Mouse (Mus musculus): ENCODE measurements at regions not wholly inside any gene's neighbourhood (a gene's known extent, or its start where the extent isn't known, plus 50 kb on each side); places are given as distances from the start of the nearest gene placed in this dataset.
A peak's percentile ranks its signal among the peaks of the same experiment; 100 is the strongest.

DNA sequence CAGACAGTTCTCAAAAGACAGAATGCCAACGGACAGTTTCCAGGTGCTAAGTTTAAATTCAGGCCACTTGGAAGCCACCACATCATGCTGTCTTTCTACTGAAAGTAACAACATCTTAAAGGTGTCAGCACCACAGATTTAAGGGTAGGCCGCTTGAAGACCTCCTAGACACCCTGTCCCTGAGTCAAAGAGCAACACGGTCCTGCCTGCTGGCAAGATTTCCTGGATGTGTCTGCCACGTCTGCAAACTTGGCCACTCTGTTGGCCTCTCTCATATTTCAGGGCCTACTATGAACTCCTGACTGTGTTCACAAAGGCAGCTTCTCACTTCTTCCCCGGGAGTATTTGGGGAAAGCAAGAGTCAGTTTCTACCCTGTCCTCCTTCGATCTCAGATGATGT, 194.7 kb upstream of the Esrrg start:
- no peaks in the 10 kb centered on the region for H3K27me3 ChIP-seq (ENCODE audit: insufficient read depth, low read length)
- no peak overlapping the region for H3K4me2 ChIP-seq (ENCODE audit: low read depth, low read length)
- WGBS = 87% methylated on average over 6 of the region's 6 CpGs
- no peak overlapping the region for H3K4me3 ChIP-seq (ENCODE audit: low read length)
- no peak overlapping the region for H3K27ac ChIP-seq
- H3K9me3 ChIP-seq (ENCODE audit: low read length) = no peaks in the 10 kb centered on the region
- TF ChIP-seq CTCF (IDR thresholded peaks at IDR 0.05; ENCODE audit: low read depth) = no peak
- no peaks in the 10 kb centered on the region for H3K36me3 ChIP-seq (ENCODE audit: insufficient read depth, low read length)
- ATAC-seq (no peak), DNase-seq (ENCODE audit: low spot score) (no peak)
- no peak overlapping the region for H3K9ac ChIP-seq (replicated peaks; ENCODE audit: low read length)
- H3K4me1 ChIP-seq (ENCODE audit: insufficient read depth, low read length) = no peaks in the 10 kb centered on the region

DNA sequence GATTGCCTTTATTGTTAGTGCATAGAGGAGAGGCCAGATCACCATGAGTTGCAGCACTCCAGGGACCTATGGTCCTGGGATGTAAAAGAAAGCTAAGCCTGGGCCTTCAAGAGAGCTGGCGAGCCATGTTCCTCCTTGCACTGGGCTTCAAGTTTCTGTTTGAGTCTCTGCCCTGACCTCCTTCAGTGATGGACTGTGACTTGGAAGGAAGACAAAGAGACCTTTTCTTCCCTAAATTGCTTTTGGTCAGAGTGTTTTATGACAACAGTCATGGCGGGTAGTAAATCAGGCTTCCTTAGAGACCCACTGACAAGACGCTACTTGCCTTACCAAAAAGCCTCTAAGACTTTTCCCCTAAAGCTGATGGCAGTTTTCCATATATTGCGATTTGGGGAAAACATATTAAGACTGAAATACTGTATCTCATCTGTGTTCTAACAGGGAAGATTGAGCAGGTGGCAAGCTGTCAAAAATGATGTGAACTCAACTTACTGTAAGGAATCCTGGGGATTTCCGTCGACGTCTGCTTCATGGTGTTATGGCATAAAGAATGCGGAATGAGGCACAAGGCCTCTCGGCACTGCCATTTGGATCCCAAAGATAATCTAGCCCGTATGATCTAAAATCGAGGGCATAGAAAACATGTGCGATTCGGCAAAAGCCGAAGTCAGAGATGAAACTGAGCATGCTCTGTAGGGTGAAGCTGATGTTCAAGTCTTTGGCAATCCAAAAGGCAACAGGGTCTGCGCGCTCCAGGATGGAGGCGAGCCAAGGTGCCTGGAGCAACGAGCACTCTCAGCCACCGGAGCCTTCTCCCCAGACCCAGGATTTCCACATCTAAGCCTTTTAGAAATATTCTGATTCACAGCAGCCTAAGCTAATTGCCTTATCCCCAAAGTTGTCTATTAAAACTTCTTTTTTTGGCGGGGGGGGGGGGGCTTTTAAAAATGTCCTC, 190.1 kb upstream of the Esrrg start:
- H3K9me3 ChIP-seq (ENCODE audit: low read length) = no peaks in the 10 kb centered on the region
- H3K4me1 ChIP-seq (ENCODE audit: insufficient read depth, low read length) = no peaks in the 10 kb centered on the region
- H3K27me3 ChIP-seq (ENCODE audit: insufficient read depth, low read length) = no peaks in the 10 kb centered on the region
- H3K4me2 ChIP-seq (ENCODE audit: low read depth, low read length) = no peak overlapping the region
- 72% methylated on average over 20 of the region's 20 CpGs for WGBS
- no peak overlapping the region for H3K4me3 ChIP-seq (ENCODE audit: low read length)
- no peak for TF ChIP-seq CTCF (IDR thresholded peaks at IDR 0.05; ENCODE audit: low read depth)
- H3K9ac ChIP-seq (replicated peaks; ENCODE audit: low read length) = no peak overlapping the region
- H3K36me3 ChIP-seq (ENCODE audit: insufficient read depth, low read length) = no peaks in the 10 kb centered on the region
- peak; percentile 28 for DNase-seq (ENCODE audit: low spot score)
- ATAC-seq = no peak
- no peak overlapping the region for H3K27ac ChIP-seq

DNA sequence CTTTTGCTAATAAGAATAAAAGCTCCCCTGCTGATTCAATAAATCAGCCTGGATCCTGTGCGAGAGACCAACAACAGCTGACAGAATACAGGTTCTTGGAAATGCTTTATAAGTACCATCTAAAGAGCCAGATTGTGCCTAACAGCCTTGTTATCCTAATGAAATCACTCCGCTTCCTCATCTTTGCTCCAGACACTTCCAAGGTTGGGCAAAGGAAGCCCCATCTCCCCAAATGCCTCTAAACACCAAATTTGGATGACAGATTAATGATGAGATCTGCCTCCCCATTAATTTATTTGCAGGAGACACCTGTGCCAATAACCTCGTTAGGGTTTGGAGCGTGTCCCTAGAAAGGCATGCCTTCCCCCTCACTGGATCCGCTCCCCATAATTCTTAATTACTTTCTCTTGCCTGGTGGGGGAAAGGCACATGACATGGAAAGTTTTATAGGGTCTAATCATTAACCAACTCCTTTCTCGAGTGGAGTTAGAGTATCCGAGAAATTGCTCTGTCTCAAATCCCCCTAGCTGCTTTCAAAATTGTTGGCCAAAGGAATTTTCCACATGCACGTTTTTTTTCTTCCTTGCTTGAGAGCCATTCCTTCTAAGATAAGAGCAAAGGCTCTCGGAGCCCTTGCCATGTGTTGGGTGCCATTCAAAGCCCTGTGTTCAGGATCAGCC, 179.9 kb upstream of the Esrrg start:
- H3K27ac ChIP-seq = no peak overlapping the region
- H3K36me3 ChIP-seq (ENCODE audit: insufficient read depth, low read length) = no peaks in the 10 kb centered on the region
- 57% methylated on average over 9 of the region's 9 CpGs for WGBS
- no peak overlapping the region for H3K4me3 ChIP-seq (ENCODE audit: low read length)
- H3K4me2 ChIP-seq (ENCODE audit: low read depth, low read length) = no peak overlapping the region
- no peak for DNase-seq (ENCODE audit: low spot score)
- no peaks in the 10 kb centered on the region for H3K27me3 ChIP-seq (ENCODE audit: insufficient read depth, low read length)
- no peaks in the 10 kb centered on the region for H3K9me3 ChIP-seq (ENCODE audit: low read length)
- ATAC-seq = no peak
- no peaks in the 10 kb centered on the region for H3K4me1 ChIP-seq (ENCODE audit: insufficient read depth, low read length)
- TF ChIP-seq CTCF (IDR thresholded peaks at IDR 0.05; ENCODE audit: low read depth) = no peak
- no peak overlapping the region for H3K9ac ChIP-seq (replicated peaks; ENCODE audit: low read length)

DNA sequence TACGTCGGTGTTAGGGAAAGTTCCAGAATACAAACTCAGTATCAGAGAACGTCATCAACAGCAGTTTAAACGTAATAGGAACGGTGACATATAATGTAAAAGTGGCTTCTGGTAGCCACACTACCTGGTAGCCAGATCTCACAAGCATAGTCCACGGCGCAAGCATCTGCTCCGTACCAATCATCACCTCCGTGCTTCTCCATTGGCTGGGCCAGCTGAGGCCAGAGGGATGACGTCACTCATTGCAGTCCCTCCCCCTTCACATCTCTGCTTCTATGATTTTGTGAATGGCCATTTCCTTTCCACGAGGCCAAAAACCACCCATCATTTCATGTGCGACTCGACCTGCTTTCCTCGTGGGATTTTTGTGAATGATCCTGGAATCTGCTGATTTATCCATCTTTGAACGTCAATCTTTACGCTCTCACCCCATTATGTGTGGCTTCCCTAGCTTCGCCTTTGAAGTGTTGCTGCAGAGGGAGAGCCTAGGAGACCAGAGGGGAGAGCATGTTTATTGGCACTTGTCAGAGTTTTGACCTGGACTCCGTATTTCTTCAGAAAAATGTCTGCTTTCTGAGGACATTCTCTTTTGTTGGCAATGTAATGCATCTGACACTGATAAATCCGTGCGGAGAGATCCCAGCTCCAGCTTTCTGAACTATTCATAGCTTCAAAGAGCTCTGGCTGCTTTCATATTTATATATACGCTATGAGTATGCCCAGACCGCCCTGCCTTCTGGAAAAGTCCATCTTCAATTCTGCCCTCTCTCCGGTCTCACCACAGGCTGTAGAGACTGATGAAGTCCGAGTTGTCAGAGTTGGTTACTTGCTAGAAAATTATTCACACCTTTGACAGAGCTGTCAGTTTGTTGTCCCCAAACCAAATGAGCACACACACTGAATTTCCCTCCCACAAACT, 174.6 kb upstream of the Esrrg start:
- ATAC-seq (no peak), DNase-seq (ENCODE audit: low spot score) (no peak)
- no peaks in the 10 kb centered on the region for H3K27me3 ChIP-seq (ENCODE audit: insufficient read depth, low read length)
- 86% methylated on average over 24 of the region's 24 CpGs for WGBS
- no peak overlapping the region for H3K9ac ChIP-seq (replicated peaks; ENCODE audit: low read length)
- H3K4me1 ChIP-seq (ENCODE audit: insufficient read depth, low read length) = no peaks in the 10 kb centered on the region
- no peaks in the 10 kb centered on the region for H3K9me3 ChIP-seq (ENCODE audit: low read length)
- H3K27ac ChIP-seq = no peak overlapping the region
- TF ChIP-seq CTCF (IDR thresholded peaks at IDR 0.05; ENCODE audit: low read depth) = no peak
- no peak overlapping the region for H3K4me2 ChIP-seq (ENCODE audit: low read depth, low read length)
- H3K36me3 ChIP-seq (ENCODE audit: insufficient read depth, low read length) = no peaks in the 10 kb centered on the region
- no peak overlapping the region for H3K4me3 ChIP-seq (ENCODE audit: low read length)

DNA sequence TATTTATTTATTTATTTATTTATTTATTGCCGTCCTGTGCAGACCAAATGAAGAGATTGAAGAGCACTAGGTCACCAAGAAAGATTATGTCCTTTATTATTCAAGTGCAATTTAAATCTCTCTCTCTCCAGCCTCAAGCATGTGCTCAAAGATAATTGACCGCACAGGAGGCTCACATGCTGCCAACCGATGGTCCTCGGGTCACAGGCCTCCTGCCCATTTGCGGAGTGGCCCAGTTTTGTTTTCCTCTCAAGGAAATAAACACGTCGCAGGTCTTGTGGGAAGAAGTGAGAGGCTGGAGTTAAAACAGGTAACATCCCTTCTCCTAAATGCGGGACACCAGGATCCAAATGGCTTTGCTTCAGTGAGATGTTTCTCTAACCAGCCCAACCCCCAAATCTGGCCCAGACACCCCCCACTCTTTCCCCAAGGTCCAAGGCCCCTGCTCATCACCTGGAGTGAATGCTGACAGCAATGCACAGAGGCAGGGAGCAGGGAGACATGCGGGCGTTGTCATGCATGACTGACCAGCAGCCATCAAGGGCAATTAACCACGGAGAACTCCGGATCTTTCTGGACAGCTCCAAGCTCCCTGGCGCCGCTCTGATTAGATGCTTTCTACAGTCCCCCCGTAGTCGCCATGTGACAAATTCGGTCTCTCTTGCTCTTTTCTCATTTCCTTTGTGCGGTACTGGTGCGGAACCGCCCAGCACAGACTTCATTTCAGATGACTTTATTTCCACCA, 169.2 kb upstream of the Esrrg start:
- DNase-seq (ENCODE audit: low spot score) = peak; percentile 67
- Histone ChIP-seq H3K4me3 (ENCODE audit: low read length) (no peak overlapping the region), H3K27me3 (ENCODE audit: insufficient read depth, low read length) (no peaks in the 10 kb centered on the region), H3K4me1 (ENCODE audit: insufficient read depth, low read length) (no peaks in the 10 kb centered on the region), H3K36me3 (ENCODE audit: insufficient read depth, low read length) (no peaks in the 10 kb centered on the region), H3K9ac (replicated peaks; ENCODE audit: low read length) (no peak overlapping the region), H3K9me3 (ENCODE audit: low read length) (no peaks in the 10 kb centered on the region), H3K27ac (peak overlapping the region; percentile 20; the same call in 1 of the 2 replicates), H3K4me2 (ENCODE audit: low read depth, low read length) (peak overlapping the region; percentile 36)
- 49% methylated on average over 20 of the region's 20 CpGs for WGBS
- TF ChIP-seq CTCF (IDR thresholded peaks at IDR 0.05; ENCODE audit: low read depth) = no peak
- ATAC-seq = peak; percentile 76

Data from hindbrain, postnatal 0 days (tissue).